Mouse (Mus musculus): Measurements from ENCODE around the gene Olfr987. TPM values are rescaled to one million over a fixed set of nuclear protein-coding genes. Genes with fewer than 3 reads are reported as not detected.
"Not testable (repeated sequence)": the region's sequence is repeated elsewhere in the genome, so short reads cannot be mapped to it uniquely, and the experiment has no call there.

Gene Olfr987
- polyA plus RNA-seq (2017; shearing (Covaris generic)), result not detected

DNA sequence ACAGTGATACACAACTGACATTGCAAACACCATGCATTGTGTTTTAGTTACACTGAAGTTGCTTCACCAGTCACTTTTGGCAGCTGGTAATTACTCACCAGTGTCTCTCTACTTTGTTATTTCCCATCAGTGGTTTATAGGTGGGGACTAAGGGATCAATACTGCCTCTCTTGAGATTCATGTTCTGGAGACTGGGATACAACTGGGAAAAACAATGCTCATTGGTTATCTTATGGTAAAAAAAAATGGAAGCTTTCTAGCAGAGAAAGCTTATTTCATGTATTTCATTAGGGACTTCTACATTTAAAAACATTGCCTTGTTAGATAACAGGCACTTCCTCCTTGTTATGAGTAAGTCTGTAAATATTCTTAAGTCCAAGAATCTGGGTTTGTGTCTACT, at the start of gene Olfr987:
Olfr987 (minus strand) TSS at position 101 of the 400 bp plus-strand sequence.
- ATAC-seq, result not testable (repeated sequence)

- ATAC-seq, result not testable (repeated sequence)
Measured at GRCm38 (mm10) chr2:85363127-85363526, 24.0 kb upstream of the Olfr987 start, which contains the start of gene Olfr988. Gene Olfr988 (minus strand): TSS chr2:85363227.

DNA sequence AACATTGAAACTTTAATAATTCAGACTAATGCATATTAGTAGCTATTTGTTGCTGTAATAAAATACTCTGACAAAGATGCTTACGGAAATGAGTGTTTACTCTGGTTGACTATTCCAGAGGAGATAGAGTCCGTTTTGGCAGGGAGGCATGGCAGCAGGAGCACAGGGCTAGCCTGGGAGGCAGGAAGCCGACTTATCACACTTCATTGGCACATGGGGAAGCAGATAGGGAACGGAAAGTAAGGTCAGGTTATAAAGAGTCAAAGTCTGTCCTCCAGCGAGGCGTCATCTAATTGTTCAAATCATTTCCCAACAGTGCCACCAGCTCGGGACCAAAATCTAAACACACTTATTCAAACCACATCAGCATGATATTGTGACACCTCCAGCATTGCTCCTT, 857 bp upstream of the Olfr987 start:
- ATAC-seq, result no peak

GRCm38 (mm10) chr2:85319106-85319505, 20.0 kb downstream of the Olfr987 start:
- ATAC-seq, result no peak

GRCm38 (mm10) chr2:85285406-85285805, 53.7 kb downstream of the Olfr987 start:
- no peak for ATAC-seq

GRCm38 (mm10) chr2:85284626-85285025, 54.5 kb downstream of the Olfr987 start:
- no peak for ATAC-seq

- ATAC-seq, result no peak
Measured at GRCm38 (mm10) chr2:85283631-85284466, 55.3 kb downstream of the Olfr987 start.

- no peak for ATAC-seq
Measured at GRCm38 (mm10) chr2:85281023-85281422, 58.1 kb downstream of the Olfr987 start.

Other genes starting within 250 kb of the Olfr987 start
- not detected for gene Aplnr, start 203.1 kb downstream of the Olfr987 start, polyA plus RNA-seq (2017; shearing (Covaris generic))
- gene Lrrc55, start 142.1 kb downstream of the Olfr987 start, polyA plus RNA-seq (2017; shearing (Covaris generic)), result not detected
- gene Olfr988, start 23.9 kb upstream of the Olfr987 start, polyA plus RNA-seq (2017; shearing (Covaris generic)), result not detected
- not detected for gene Olfr992, start 70.2 kb upstream of the Olfr987 start, polyA plus RNA-seq (2017; shearing (Covaris generic))
- gene Olfr993, start 75.6 kb upstream of the Olfr987 start, polyA plus RNA-seq (2017; shearing (Covaris generic)), result not detected
- not detected for gene Olfr994, start 97.1 kb upstream of the Olfr987 start, polyA plus RNA-seq (2017; shearing (Covaris generic))
- not detected for gene Olfr995, start 104.3 kb upstream of the Olfr987 start, polyA plus RNA-seq (2017; shearing (Covaris generic))
- not detected for gene 4833423E24Rik, start 179.7 kb upstream of the Olfr987 start, polyA plus RNA-seq (2017; shearing (Covaris generic))
- not detected for gene Olfr996, start 239.9 kb upstream of the Olfr987 start, polyA plus RNA-seq (2017; shearing (Covaris generic))
- not detected for gene Olfr998, start 249.6 kb upstream of the Olfr987 start, polyA plus RNA-seq (2017; shearing (Covaris generic))